Mouse (Mus musculus) forebrain, embryonic 16.5 days (tissue): ENCODE data around the gene Trabd2b. TPM values are rescaled to one million over a fixed set of nuclear protein-coding genes. Genes with fewer than 3 reads are reported as not detected.
A peak's percentile ranks its signal among the peaks of the same experiment; 100 is the strongest.

Experiments used
- ATAC-seq: fragments of 200-750 bp; cut with Nextera tagmentation; 2 replicates; pipeline ENCODE4 v1.8.0; 2017; ENCODE audit warnings: mild to moderate bottlenecking, moderate library complexity
- H3K27ac ChIP-seq: fragments of 300-500 bp; sonication (generic); 2 replicates; pipeline ENCODE4 v1.5.1; 2014; ENCODE audit warnings: low read length, control low read depth
- H3K27me3 ChIP-seq: fragments of 300-500 bp; sonication (generic); replicated peaks from 2 replicates; pipeline ENCODE4 v1.6.1; 2014; ENCODE audit warnings: low read length; ENCODE audit not compliant: control insufficient read depth, insufficient read depth
- H3K36me3 ChIP-seq: fragments of 300-500 bp; sonication (generic); 2 replicates; pipeline ENCODE4 v1.6.1; 2014; ENCODE audit not compliant: control insufficient read depth, insufficient read depth
- H3K4me1 ChIP-seq: fragments of 300-500 bp; sonication (generic); replicated peaks from 2 replicates; pipeline ENCODE4 v1.6.1; 2014; ENCODE audit warnings: low read length; ENCODE audit not compliant: control insufficient read depth, insufficient read depth
- H3K4me2 ChIP-seq: fragments of 300-500 bp; sonication (generic); 2 replicates; pipeline ENCODE4 v1.6.1; 2014; ENCODE audit warnings: mild to moderate bottlenecking, low read length, control low read depth
- H3K4me3 ChIP-seq: fragments of 300-500 bp; sonication (generic); replicated peaks from 2 replicates; pipeline ENCODE4 v1.5.1; 2014; ENCODE audit warnings: mild to moderate bottlenecking, low read length, control low read depth
- H3K9ac ChIP-seq: fragments of 300-500 bp; sonication (generic); replicated peaks from 2 replicates; pipeline ENCODE4 v1.6.1; 2014; ENCODE audit warnings: low read depth, low read length, control low read depth
- H3K9me3 ChIP-seq: fragments of 300-500 bp; sonication (generic); 2 replicates; pipeline ENCODE4 v1.6.1; 2016; ENCODE audit warnings: low read length; ENCODE audit not compliant: control insufficient read depth
- WGBS: fragments of 180-500 bp; shearing (Covaris S2); extraction: QIAGEN DNeasy Blood & Tissue Kit; methylation state at CpG from one replicate; pipeline ENCODE4 v1.1.7; 2014; 5-methylcytosine and 5-hydroxymethylcytosine counted together
- polyA plus RNA-seq: library from polyadenylated mRNA; unstranded; fragments of >200 nt; fragmentation: Nextera tagmentation; extraction: Ambion mirVana; gene quantifications from 2 replicates; pipeline ENCODE4 v1.2.1, GENCODE M21; 2015

Trabd2b gene
- polyA plus RNA-seq, 1 experiment from 2014 or later, result 0.29 TPM

DNA sequence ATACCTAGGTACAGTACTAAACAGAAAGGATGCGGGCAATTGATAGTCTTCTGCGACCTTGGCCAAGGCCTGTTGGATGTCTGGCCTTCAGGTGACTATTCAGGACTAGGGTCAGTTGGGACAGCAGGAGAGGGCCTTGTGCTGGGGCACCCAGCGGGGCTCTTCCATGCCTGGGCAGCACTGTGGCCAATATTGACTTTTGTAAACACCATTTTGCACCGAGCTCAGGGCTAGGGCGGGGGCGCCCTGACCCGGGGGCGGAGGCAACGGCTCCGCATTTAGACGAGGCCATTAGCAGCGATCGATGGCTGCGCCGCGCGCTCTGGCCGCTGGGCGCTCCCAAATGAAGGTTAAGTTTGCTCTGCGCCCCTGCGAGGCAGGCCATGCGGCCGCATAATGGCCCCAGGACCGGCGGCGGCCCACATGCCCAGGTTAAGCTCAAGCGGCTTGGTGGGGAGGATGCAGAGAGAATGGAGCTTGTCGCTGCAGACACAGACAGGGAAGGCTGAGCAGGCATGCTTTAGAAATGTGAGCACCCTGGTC is 242.1 kb downstream of the Trabd2b start:
- no peaks in the 10 kb centered on the region for H3K36me3 ChIP-seq
- WGBS, result 9% methylated on average over 28 of the region's 28 CpGs
- H3K4me3 ChIP-seq, result no peak overlapping the region
- H3K27me3 ChIP-seq, result peaks cover 7% of the 10 kb centered on the region; the same call in 1 of the 2 replicates
- no peak; the same call in 1 of the 2 replicates for ATAC-seq
- peak overlapping the region; percentile 10; the same call in 1 of the 2 replicates for H3K4me2 ChIP-seq
- H3K9ac ChIP-seq, result no peak overlapping the region
- no peaks in the 10 kb centered on the region for H3K9me3 ChIP-seq
- H3K27ac ChIP-seq, result no peak overlapping the region
- H3K4me1 ChIP-seq, result no peaks in the 10 kb centered on the region; the same call in 1 of the 2 replicates

DNA sequence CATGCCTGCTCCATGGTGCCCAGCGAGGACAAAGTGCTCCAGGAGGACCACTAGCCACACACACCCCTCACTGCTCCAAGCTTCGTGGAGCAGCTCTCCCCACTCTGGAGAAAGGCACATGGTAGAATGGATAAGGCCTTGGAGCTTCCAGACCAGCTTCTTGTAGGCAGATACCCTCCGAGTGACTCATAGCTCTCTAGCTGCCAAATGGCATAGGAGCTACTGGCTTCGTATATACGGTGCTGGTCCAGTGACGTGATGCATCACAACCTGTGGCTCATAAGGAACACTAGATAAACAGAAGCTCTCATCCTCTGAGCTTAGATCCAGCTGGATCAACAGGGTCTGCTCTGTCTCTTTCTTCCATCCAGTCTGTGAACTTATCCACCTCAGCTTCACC is 244.0 kb downstream of the Trabd2b start:
- Histone ChIP-seq H3K27ac (no peak overlapping the region), H3K4me3 (no peak overlapping the region), H3K4me1 (no peaks in the 10 kb centered on the region; the same call in 1 of the 2 replicates), H3K4me2 (no peak overlapping the region), H3K9ac (no peak overlapping the region), H3K9me3 (no peaks in the 10 kb centered on the region), H3K36me3 (no peaks in the 10 kb centered on the region), H3K27me3 (peaks cover 7% of the 10 kb centered on the region; the same call in 1 of the 2 replicates)
- ATAC-seq, result no peak
- WGBS, result 89% methylated on average over 6 of the region's 6 CpGs

DNA sequence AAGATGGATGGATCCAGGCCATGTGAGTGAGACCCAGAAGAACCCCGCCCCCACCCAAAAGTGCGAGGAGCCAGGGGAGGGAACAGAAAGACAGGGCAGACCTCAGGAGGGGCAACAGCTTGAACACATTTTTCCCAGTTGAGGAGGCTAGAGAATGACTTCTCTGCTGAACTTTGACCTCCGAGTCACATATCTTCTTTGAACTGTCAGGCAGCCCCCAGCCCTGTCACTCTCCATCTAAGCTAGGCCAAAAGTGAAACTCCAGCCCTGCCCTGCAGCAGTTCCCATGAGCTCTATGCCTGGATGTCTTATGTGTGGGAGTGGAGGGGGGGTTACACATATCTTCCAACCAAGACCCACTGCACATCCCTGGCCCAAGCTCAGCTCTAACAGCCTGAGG is 244.5 kb downstream of the Trabd2b start:
- Histone ChIP-seq H3K9ac (no peak overlapping the region), H3K9me3 (no peaks in the 10 kb centered on the region), H3K4me3 (no peak overlapping the region), H3K27me3 (peaks cover 7% of the 10 kb centered on the region; the same call in 1 of the 2 replicates), H3K4me2 (no peak overlapping the region), H3K4me1 (no peaks in the 10 kb centered on the region; the same call in 1 of the 2 replicates), H3K27ac (no peak overlapping the region), H3K36me3 (no peaks in the 10 kb centered on the region)
- no peak for ATAC-seq
- WGBS, result 66% methylated on average over 3 of the region's 3 CpGs

DNA sequence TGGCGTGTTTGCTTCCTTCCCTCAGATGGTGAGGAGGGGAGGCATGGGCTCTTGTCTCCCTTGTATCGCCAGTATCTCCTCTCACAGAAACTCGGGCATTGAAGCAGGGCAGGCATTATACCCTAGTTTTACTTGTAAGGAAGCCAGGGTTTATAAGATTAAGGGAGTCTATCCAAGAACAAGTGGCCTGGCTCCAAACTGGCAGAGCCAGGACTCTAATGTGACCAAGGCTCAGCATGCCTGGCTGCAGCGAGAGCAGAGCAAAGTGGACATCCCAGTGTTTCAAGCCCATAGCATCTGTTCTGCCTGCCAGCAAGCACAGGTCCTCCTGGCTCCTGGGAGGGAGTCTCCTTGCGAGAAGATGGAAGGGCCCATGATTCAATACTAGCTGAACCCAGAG is 245.1 kb downstream of the Trabd2b start:
- Histone ChIP-seq H3K4me3 (no peak overlapping the region), H3K27me3 (peaks cover 11% of the 10 kb centered on the region; the same call in 1 of the 2 replicates), H3K4me1 (no peaks in the 10 kb centered on the region; the same call in 1 of the 2 replicates), H3K27ac (no peak overlapping the region), H3K4me2 (no peak overlapping the region), H3K9me3 (no peaks in the 10 kb centered on the region), H3K36me3 (no peaks in the 10 kb centered on the region), H3K9ac (no peak overlapping the region)
- ATAC-seq, result no peak
- WGBS, result 61% methylated on average over 5 of the region's 5 CpGs

DNA sequence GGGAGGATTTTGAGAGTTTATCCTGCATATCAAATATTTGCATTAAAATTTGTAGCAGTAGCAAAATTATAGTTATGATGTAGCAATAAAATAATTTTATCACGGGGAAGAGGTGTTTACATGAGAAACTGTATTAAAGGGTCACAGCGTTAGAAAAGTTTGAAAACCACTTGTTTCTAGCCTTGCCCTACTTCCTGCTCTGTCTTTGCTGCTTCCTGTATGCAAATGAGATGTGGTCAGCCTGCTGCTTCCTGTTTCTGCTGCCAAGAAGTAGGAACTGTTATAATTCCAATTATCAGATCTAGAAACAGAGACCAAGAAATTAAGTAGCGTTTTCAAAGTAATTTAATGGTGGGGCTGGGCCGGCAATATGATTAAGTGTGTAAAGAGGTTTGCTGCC is 245.9 kb downstream of the Trabd2b start:
- no peak overlapping the region for H3K27ac ChIP-seq
- peaks cover 11% of the 10 kb centered on the region; the same call in 1 of the 2 replicates for H3K27me3 ChIP-seq

DNA sequence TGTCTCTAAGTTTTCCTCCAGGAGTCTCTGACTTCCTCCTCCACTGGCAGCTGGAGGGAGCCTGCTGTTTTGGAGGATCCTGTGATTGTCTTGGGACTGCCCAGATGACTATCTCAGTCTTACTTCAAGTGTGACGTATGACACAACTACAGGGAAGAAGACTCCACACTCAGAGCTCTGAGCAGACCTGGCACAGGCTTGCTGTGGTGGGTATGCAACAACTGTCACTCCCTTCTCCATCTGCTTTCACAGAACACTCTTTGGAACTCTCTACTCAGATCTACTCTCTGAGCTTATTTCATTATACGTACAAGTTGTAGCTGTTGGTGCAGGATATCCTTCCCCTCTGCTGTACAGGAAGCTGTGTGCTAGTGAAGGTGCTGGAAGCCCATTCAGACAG is 251.4 kb downstream of the Trabd2b start:
- Histone ChIP-seq H3K36me3 (no peaks in the 10 kb centered on the region), H3K9ac (no peak overlapping the region), H3K4me1 (no peaks in the 10 kb centered on the region), H3K9me3 (no peaks in the 10 kb centered on the region), H3K27ac (no peak overlapping the region), H3K4me2 (no peak overlapping the region), H3K27me3 (peaks cover 8% of the 10 kb centered on the region; the same call in 1 of the 2 replicates), H3K4me3 (no peak overlapping the region)
- 78% methylated on average over 2 of the region's 2 CpGs for WGBS
- ATAC-seq, result peak; percentile 61; the same call in 1 of the 2 replicates

More for the DNA sequence above, 245.9 kb downstream of the Trabd2b start:
- no peak overlapping the region for H3K4me3 ChIP-seq
- H3K4me1 ChIP-seq, result no peaks in the 10 kb centered on the region; the same call in 1 of the 2 replicates
- ATAC-seq, result no peak
- H3K9me3 ChIP-seq, result no peaks in the 10 kb centered on the region
- 86% methylated on average over 4 of the region's 4 CpGs for WGBS
- no peaks in the 10 kb centered on the region for H3K36me3 ChIP-seq
- H3K9ac ChIP-seq, result no peak overlapping the region
- H3K4me2 ChIP-seq, result no peak overlapping the region

DNA sequence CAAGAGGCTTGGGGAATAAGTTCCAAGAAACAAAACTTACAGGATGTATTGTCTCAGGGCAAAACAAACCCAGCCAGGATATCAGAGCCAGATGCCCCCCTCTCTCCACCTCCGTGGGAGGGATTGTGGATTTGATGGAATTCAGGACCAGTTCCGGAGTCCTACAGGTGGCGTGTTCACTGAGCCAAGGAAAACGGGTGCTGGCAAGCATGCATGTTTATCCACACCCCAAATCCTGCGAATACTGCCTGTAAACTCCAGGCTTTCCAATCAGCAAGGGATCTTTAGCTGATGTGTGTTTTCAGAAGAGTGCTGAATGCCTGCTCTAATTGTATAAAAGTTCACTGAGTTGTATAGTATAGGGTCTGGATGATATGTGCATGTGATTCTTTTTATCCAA is 253.4 kb downstream of the Trabd2b start:
- Histone ChIP-seq H3K27ac (no peak overlapping the region), H3K4me1 (no peaks in the 10 kb centered on the region), H3K9ac (no peak overlapping the region), H3K36me3 (no peaks in the 10 kb centered on the region), H3K4me2 (no peak overlapping the region), H3K27me3 (peaks cover 25% of the 10 kb centered on the region), H3K9me3 (no peaks in the 10 kb centered on the region), H3K4me3 (no peak overlapping the region)
- 41% methylated on average over 5 of the region's 5 CpGs for WGBS
- ATAC-seq, result no peak

DNA sequence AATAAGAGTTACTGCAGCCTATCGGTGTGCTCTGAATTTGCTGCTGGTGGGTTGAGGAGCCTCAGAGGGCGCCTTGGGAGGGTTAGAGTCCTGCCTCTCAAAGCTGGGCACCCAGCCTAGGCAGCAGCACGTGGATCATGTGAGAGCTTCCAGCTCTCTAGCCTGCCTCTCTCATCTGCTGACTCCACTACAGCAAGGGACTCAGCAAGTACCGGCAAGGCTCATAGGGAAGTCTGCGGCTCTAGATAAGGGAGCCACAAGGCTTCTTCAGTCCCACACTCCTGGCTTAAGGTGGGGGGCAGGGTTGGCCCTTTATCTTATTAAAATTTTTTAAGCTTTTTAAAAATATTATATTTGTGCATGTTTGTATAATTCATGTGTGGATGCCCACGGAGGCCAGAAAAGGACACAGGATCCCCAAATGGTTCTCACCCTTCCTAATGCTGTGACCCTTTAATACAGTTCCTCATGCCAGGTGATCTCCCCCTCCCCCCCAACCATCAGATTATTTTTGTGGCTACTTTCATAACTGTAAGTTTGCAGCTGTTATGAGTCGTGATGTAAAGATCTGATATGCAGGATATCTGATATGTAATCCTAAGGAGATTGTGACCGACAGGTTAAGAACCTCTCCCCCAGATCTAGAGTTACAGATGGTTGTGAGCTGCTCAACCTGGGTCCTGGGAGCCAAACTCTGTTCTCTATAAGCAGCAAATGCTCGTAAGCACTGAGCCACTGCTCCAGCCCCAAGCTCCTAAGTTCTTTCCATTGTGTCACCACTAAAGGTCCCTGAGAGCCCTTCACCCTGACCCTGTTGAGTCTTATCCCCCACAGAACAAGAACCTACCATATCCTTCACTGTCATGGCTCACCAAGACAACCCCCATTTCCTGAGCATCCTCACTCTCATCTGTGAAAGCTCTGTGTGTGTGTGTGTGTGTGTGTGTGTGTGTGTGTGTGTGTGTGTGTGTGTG is 257.8 kb downstream of the Trabd2b start:
- Histone ChIP-seq H3K36me3 (no peaks in the 10 kb centered on the region), H3K4me2 (no peak overlapping the region), H3K27me3 (peaks cover 62% of the 10 kb centered on the region), H3K27ac (no peak overlapping the region), H3K9me3 (no peaks in the 10 kb centered on the region), H3K4me3 (no peak overlapping the region), H3K4me1 (peaks cover 13% of the 10 kb centered on the region), H3K9ac (no peak overlapping the region)
- no peak for ATAC-seq
- WGBS, result 64% methylated on average over 9 of the region's 9 CpGs
